Mouse (Mus musculus) limb, embryonic 11.5 days (tissue): ENCODE measurements at regions not wholly inside any gene's neighbourhood (a gene's known extent, or its start where the extent isn't known, plus 50 kb on each side); places are given as distances from the start of the nearest gene placed in this dataset.

ENCODE experiments used
- ATAC-seq: fragments of 200-750 bp; cut with Nextera tagmentation; 2 replicates; pipeline ENCODE4 v1.8.0; 2017; ENCODE audit warnings: low read depth; ENCODE audit not compliant: insufficient number of reproducible peaks, low FRiP score, low TSS enrichment
- DNase-seq: peaks from one replicate; pipeline ENCODE4 v3.0.0-alpha.2; 2015; ENCODE audit warnings: low spot score
- H3K27ac ChIP-seq: fragments of 300-500 bp; sonication (generic); replicated peaks from 2 replicates; pipeline ENCODE4 v1.5.1; 2014; ENCODE audit warnings: low read depth, mild to moderate bottlenecking, low read length
- H3K27me3 ChIP-seq: fragments of 300-500 bp; sonication (generic); 2 replicates; pipeline ENCODE4 v1.6.1; 2014; ENCODE audit warnings: mild to moderate bottlenecking, low read length, mixed read lengths; ENCODE audit not compliant: control insufficient read depth, insufficient read depth
- H3K36me3 ChIP-seq: fragments of 300-500 bp; sonication (generic); 2 replicates; pipeline ENCODE4 v1.6.1; 2014; ENCODE audit warnings: mild to moderate bottlenecking, low read length, moderate library complexity, mixed read lengths; ENCODE audit not compliant: control insufficient read depth, insufficient read depth
- H3K4me1 ChIP-seq: fragments of 300-500 bp; sonication (generic); 2 replicates; pipeline ENCODE4 v1.6.1; 2014; ENCODE audit warnings: low read length, mixed read lengths; ENCODE audit not compliant: control insufficient read depth, insufficient read depth
- H3K4me2 ChIP-seq: fragments of 300-500 bp; sonication (generic); 2 replicates; pipeline ENCODE4 v1.6.1; 2014; ENCODE audit warnings: low read depth, mild to moderate bottlenecking, moderate library complexity; ENCODE audit not compliant: severe bottlenecking
- H3K4me3 ChIP-seq: fragments of 300-500 bp; sonication (generic); 2 replicates; pipeline ENCODE4 v1.5.1; 2014; ENCODE audit warnings: low read depth, low read length
- H3K9ac ChIP-seq: fragments of 300-500 bp; sonication (generic); 2 replicates; pipeline ENCODE4 v1.6.1; 2014; ENCODE audit warnings: mild to moderate bottlenecking, low read length
- H3K9me3 ChIP-seq: fragments of 300-500 bp; sonication (generic); 2 replicates; pipeline ENCODE4 v1.6.1; 2016; ENCODE audit warnings: low read length; ENCODE audit not compliant: control insufficient read depth
- WGBS: fragments of 180-500 bp; shearing (Covaris S2); extraction: QIAGEN DNeasy Blood & Tissue Kit; methylation state at CpG from one replicate; pipeline ENCODE4 v1.1.7; 2014; 5-methylcytosine and 5-hydroxymethylcytosine counted together

GRCm38 (mm10) chr2:133125212-133125801 is 179.6 kb upstream of the Fermt1 start:
- H3K4me3 ChIP-seq: no peak overlapping the region
- H3K27me3 ChIP-seq: no peaks in the 10 kb centered on the region
- DNase-seq: no peak
- no peak overlapping the region for H3K9ac ChIP-seq
- H3K27ac ChIP-seq: no peak overlapping the region
- WGBS: 83% methylated on average over 1 of the region's 1 CpGs
- no peaks in the 10 kb centered on the region for H3K9me3 ChIP-seq
- no peak for ATAC-seq
- no peak overlapping the region for H3K4me2 ChIP-seq
- no peaks in the 10 kb centered on the region for H3K36me3 ChIP-seq
- no peaks in the 10 kb centered on the region for H3K4me1 ChIP-seq

- H3K9ac ChIP-seq: no peak overlapping the region
- H3K9me3 ChIP-seq: no peaks in the 10 kb centered on the region
- peaks cover 6% of the 10 kb centered on the region for H3K4me1 ChIP-seq
- H3K4me2 ChIP-seq: no peak overlapping the region
- DNase-seq: no peak
- H3K36me3 ChIP-seq: no peaks in the 10 kb centered on the region
- no peak overlapping the region for H3K4me3 ChIP-seq
- no peaks in the 10 kb centered on the region for H3K27me3 ChIP-seq
- WGBS: 79% methylated on average over 3 of the region's 3 CpGs
- ATAC-seq: no peak
- H3K27ac ChIP-seq: no peak overlapping the region
Measured at GRCm38 (mm10) chr2:133134878-133135277, 189.2 kb upstream of the Fermt1 start.

- H3K9ac ChIP-seq: no peak overlapping the region
- H3K27ac ChIP-seq: no peak overlapping the region
- H3K9me3 ChIP-seq: no peaks in the 10 kb centered on the region
- DNase-seq (no peak), ATAC-seq (no peak)
- no peak overlapping the region for H3K4me3 ChIP-seq
- H3K36me3 ChIP-seq: no peaks in the 10 kb centered on the region
- H3K27me3 ChIP-seq: no peaks in the 10 kb centered on the region
- peaks cover 6% of the 10 kb centered on the region for H3K4me1 ChIP-seq
- H3K4me2 ChIP-seq: no peak overlapping the region
- WGBS: 48% methylated on average over 4 of the region's 4 CpGs
Measured at GRCm38 (mm10) chr2:133138877-133139276, 193.2 kb upstream of the Fermt1 start.

- ATAC-seq: no peak
- 70% methylated on average over 6 of the region's 6 CpGs for WGBS
Measured at GRCm38 (mm10) chr2:133141341-133142035, 195.8 kb upstream of the Fermt1 start.

GRCm38 (mm10) chr2:133152461-133152860 is 206.8 kb upstream of the Fermt1 start:
- 81% methylated on average over 1 of the region's 1 CpGs for WGBS
- no peaks in the 10 kb centered on the region for H3K27me3 ChIP-seq
- no peak overlapping the region for H3K9ac ChIP-seq
- no peaks in the 10 kb centered on the region for H3K9me3 ChIP-seq
- no peaks in the 10 kb centered on the region for H3K36me3 ChIP-seq
- DNase-seq: no peak
- no peak for ATAC-seq
- H3K4me1 ChIP-seq: no peaks in the 10 kb centered on the region
- H3K4me3 ChIP-seq: no peak overlapping the region
- H3K27ac ChIP-seq: no peak overlapping the region
- H3K4me2 ChIP-seq: no peak overlapping the region

More at GRCm38 (mm10) chr2:133141341-133142035, 195.8 kb upstream of the Fermt1 start:
- Histone ChIP-seq H3K27me3 (no peaks in the 10 kb centered on the region), H3K9me3 (no peaks in the 10 kb centered on the region), H3K9ac (no peak overlapping the region), H3K36me3 (no peaks in the 10 kb centered on the region), H3K4me1 (peaks cover 4% of the 10 kb centered on the region), H3K4me3 (no peak overlapping the region), H3K27ac (no peak overlapping the region), H3K4me2 (no peak overlapping the region)
- no peak for DNase-seq

- Histone ChIP-seq H3K4me1 (no peaks in the 10 kb centered on the region), H3K9me3 (no peaks in the 10 kb centered on the region), H3K4me2 (no peak overlapping the region), H3K9ac (no peak overlapping the region), H3K4me3 (no peak overlapping the region), H3K27ac (no peak overlapping the region), H3K36me3 (no peaks in the 10 kb centered on the region), H3K27me3 (no peaks in the 10 kb centered on the region)
- 58% methylated on average over 3 of the region's 3 CpGs for WGBS
- ATAC-seq (no peak), DNase-seq (peak; percentile 43)
Measured at GRCm38 (mm10) chr2:133156537-133156936, 210.8 kb upstream of the Fermt1 start.

GRCm38 (mm10) chr2:133158206-133158605 is 212.5 kb upstream of the Fermt1 start:
- WGBS: 65% methylated on average over 8 of the region's 8 CpGs
- Histone ChIP-seq H3K4me1 (no peaks in the 10 kb centered on the region), H3K9me3 (no peaks in the 10 kb centered on the region), H3K9ac (no peak overlapping the region), H3K4me3 (no peak overlapping the region), H3K27ac (no peak overlapping the region), H3K36me3 (no peaks in the 10 kb centered on the region), H3K4me2 (no peak overlapping the region), H3K27me3 (no peaks in the 10 kb centered on the region)
- DNase-seq: peak; percentile 25
- no peak for ATAC-seq

GRCm38 (mm10) chr2:133159398-133159797 is 213.7 kb upstream of the Fermt1 start:
- H3K4me3 ChIP-seq: no peak overlapping the region
- H3K36me3 ChIP-seq: no peaks in the 10 kb centered on the region
- no peak for ATAC-seq
- no peaks in the 10 kb centered on the region for H3K9me3 ChIP-seq
- H3K4me1 ChIP-seq: no peaks in the 10 kb centered on the region
- H3K27me3 ChIP-seq: no peaks in the 10 kb centered on the region
- H3K27ac ChIP-seq: no peak overlapping the region
- 40% methylated on average over 2 of the region's 2 CpGs for WGBS
- no peak overlapping the region for H3K9ac ChIP-seq
- no peak overlapping the region for H3K4me2 ChIP-seq
- DNase-seq: no peak
